Mouse (Mus musculus): ENCODE measurements around the gene Olfr539.
"Not testable (repeated sequence)": the region's sequence is repeated elsewhere in the genome, so short reads cannot be mapped to it uniquely, and the experiment has no call there.

GRCm38 (mm10) chr7:140679591-140679990 lies 19.9 kb downstream of the Olfr539 start:
- not testable (repeated sequence) for TF ChIP-seq CTCF, EP300 (IDR thresholded peaks at IDR 0.05)
